Mouse (Mus musculus) neural tube, embryonic 15.5 days (tissue): ENCODE measurements at regions not wholly inside any gene's neighbourhood (a gene's known extent, or its start where the extent isn't known, plus 50 kb on each side); places are given as distances from the start of the nearest gene placed in this dataset.

Experiments
- ATAC-seq: fragments of 200-750 bp; cut with Nextera tagmentation; 2 replicates; pipeline ENCODE4 v1.8.0; 2017; ENCODE audit warnings: mild to moderate bottlenecking, moderate TSS enrichment, moderate library complexity; ENCODE audit not compliant: low FRiP score
- H3K27ac ChIP-seq: fragments of 300-500 bp; sonication (generic); replicated peaks from 2 replicates; pipeline ENCODE4 v1.5.1; 2015; ENCODE audit warnings: mild to moderate bottlenecking, inconsistent platforms
- H3K27me3 ChIP-seq: fragments of 300-500 bp; sonication (generic); replicated peaks from 2 replicates; pipeline ENCODE4 v1.6.1; 2015; ENCODE audit warnings: inconsistent platforms
- H3K36me3 ChIP-seq: fragments of 300-500 bp; sonication (generic); 2 replicates; pipeline ENCODE4 v1.6.1; 2015; ENCODE audit warnings: inconsistent platforms
- H3K4me1 ChIP-seq: fragments of 300-500 bp; sonication (generic); 2 replicates; pipeline ENCODE4 v1.6.1; 2015; ENCODE audit warnings: inconsistent platforms
- H3K4me2 ChIP-seq: fragments of 300-500 bp; sonication (generic); 2 replicates; pipeline ENCODE4 v1.6.1; 2015; ENCODE audit warnings: inconsistent platforms, mild to moderate bottlenecking, moderate library complexity
- H3K4me3 ChIP-seq: fragments of 300-500 bp; sonication (generic); replicated peaks from 2 replicates; pipeline ENCODE4 v1.5.1; 2015; ENCODE audit warnings: mild to moderate bottlenecking, inconsistent platforms
- H3K9ac ChIP-seq: fragments of 300-500 bp; sonication (generic); replicated peaks from 2 replicates; pipeline ENCODE4 v1.6.1; 2015; ENCODE audit warnings: mild to moderate bottlenecking, inconsistent platforms
- H3K9me3 ChIP-seq: fragments of 300-500 bp; sonication (generic); replicated peaks from 2 replicates; pipeline ENCODE4 v1.6.1; 2016; ENCODE audit warnings: inconsistent platforms
- WGBS: fragments of 180-500 bp; shearing (Covaris S2); methylation state at CpG from one replicate; pipeline ENCODE4 v1.1.7; 2015; ENCODE audit warnings: mixed read lengths; 5-methylcytosine and 5-hydroxymethylcytosine counted together

- Histone ChIP-seq H3K27me3 (no peaks in the 10 kb centered on the region), H3K4me3 (no peak overlapping the region), H3K4me1 (no peaks in the 10 kb centered on the region), H3K4me2 (no peak overlapping the region), H3K36me3 (no peaks in the 10 kb centered on the region), H3K9ac (no peak overlapping the region), H3K9me3 (no peaks in the 10 kb centered on the region), H3K27ac (no peak overlapping the region)
- ATAC-seq = no peak
- WGBS = 76% methylated on average over 5 of the region's 5 CpGs
Observed at GRCm38 (mm10) chr10:22997571-22997970, 177.6 kb upstream of the Tcf21 start.

DNA sequence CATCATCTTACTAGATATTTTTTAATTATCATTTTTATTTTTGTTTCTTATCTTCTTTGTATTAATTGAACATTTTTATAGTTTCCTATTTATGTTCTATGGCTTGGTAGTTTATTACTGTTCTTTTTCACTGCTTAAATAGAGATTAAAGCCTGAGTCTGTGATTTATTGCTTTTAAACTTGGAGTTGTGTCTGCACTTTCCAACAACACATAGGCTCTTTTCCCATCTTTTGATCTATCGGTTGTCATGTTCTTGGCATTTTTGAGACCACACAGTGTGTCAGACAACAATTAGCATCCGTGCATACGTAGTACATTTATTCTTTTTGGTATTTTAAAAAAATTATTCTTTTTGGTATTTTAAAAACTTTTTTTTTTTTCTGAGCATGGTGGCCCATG is 173.2 kb upstream of the Tcf21 start:
- no peak for ATAC-seq
- Histone ChIP-seq H3K4me3 (no peak overlapping the region), H3K9ac (no peak overlapping the region), H3K27me3 (no peaks in the 10 kb centered on the region), H3K9me3 (no peaks in the 10 kb centered on the region), H3K36me3 (no peaks in the 10 kb centered on the region), H3K4me2 (no peak overlapping the region), H3K27ac (no peak overlapping the region), H3K4me1 (no peaks in the 10 kb centered on the region)
- 94% methylated on average over 3 of the region's 3 CpGs for WGBS

DNA sequence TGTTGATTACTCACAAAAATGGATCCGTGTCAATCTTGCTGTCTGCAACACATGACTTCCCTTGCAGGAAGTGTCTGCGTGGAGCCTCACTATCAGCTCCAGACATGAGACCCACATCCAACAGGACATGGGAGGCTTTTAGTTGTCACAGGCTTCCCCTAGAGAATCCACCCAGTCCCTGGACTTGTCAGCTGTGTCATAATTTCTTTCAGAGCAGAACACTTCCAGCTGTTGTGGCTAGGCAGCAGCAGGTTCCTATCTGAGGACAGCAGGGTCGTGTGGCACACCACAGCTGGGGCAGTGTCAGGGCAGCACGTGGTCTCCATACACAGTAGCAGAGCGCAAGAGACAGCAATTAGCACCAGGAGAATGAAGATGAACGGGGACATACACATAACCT is 161.8 kb upstream of the Tcf21 start:
- ATAC-seq = no peak
- 79% methylated on average over 6 of the region's 6 CpGs for WGBS

GRCm38 (mm10) chr10:22978442-22978841 is 158.5 kb upstream of the Tcf21 start:
- Histone ChIP-seq H3K36me3 (no peaks in the 10 kb centered on the region), H3K27me3 (no peaks in the 10 kb centered on the region), H3K27ac (no peak overlapping the region), H3K9ac (no peak overlapping the region), H3K4me3 (no peak overlapping the region), H3K9me3 (no peaks in the 10 kb centered on the region), H3K4me2 (no peak overlapping the region), H3K4me1 (no peaks in the 10 kb centered on the region)
- no peak for ATAC-seq
- WGBS = 88% methylated on average over 7 of the region's 7 CpGs

More for the DNA sequence above, 161.8 kb upstream of the Tcf21 start:
- H3K9me3 ChIP-seq = no peaks in the 10 kb centered on the region
- no peaks in the 10 kb centered on the region for H3K27me3 ChIP-seq
- no peak overlapping the region for H3K4me2 ChIP-seq
- H3K4me3 ChIP-seq = no peak overlapping the region
- no peaks in the 10 kb centered on the region for H3K36me3 ChIP-seq
- H3K27ac ChIP-seq = no peak overlapping the region
- no peaks in the 10 kb centered on the region for H3K4me1 ChIP-seq
- no peak overlapping the region for H3K9ac ChIP-seq

GRCm38 (mm10) chr10:22956956-22957355 is 137.0 kb upstream of the Tcf21 start:
- Histone ChIP-seq H3K27me3 (no peaks in the 10 kb centered on the region), H3K36me3 (no peaks in the 10 kb centered on the region), H3K4me2 (no peak overlapping the region), H3K4me3 (no peak overlapping the region), H3K9ac (no peak overlapping the region), H3K9me3 (no peaks in the 10 kb centered on the region), H3K27ac (no peak overlapping the region), H3K4me1 (no peaks in the 10 kb centered on the region)
- 79% methylated on average over 7 of the region's 7 CpGs for WGBS
- no peak for ATAC-seq

DNA sequence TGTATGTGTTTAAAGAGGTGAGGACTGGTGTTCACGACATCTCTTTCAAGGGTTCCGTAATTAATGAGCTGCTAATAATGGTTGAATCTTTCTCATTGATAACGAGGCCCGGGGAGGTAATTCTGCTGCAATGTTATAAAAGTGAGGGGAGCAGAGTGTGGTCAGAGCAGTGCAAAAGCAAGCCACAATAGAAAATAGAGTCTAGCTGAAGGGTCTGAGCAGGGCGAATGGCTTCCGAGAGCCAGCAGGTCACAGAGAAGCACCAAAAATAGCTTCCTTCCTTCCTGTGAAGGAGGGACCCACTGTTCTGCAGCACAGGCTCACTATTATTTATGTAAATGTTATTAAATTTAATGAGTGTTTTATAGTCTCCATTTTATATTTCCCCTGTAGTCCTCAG is 133.3 kb upstream of the Tcf21 start:
- 54% methylated on average over 6 of the region's 6 CpGs for WGBS
- Histone ChIP-seq H3K36me3 (no peaks in the 10 kb centered on the region), H3K9me3 (no peaks in the 10 kb centered on the region), H3K4me3 (no peak overlapping the region), H3K4me1 (no peaks in the 10 kb centered on the region), H3K27ac (no peak overlapping the region), H3K4me2 (no peak overlapping the region), H3K9ac (no peak overlapping the region), H3K27me3 (no peaks in the 10 kb centered on the region)
- no peak for ATAC-seq

GRCm38 (mm10) chr10:22944247-22944646 is 124.3 kb upstream of the Tcf21 start:
- H3K9ac ChIP-seq = no peak overlapping the region
- H3K9me3 ChIP-seq = no peaks in the 10 kb centered on the region
- H3K4me3 ChIP-seq = no peak overlapping the region
- no peak overlapping the region for H3K27ac ChIP-seq
- no peak for ATAC-seq
- H3K27me3 ChIP-seq = no peaks in the 10 kb centered on the region
- no peak overlapping the region for H3K4me2 ChIP-seq
- H3K4me1 ChIP-seq = no peaks in the 10 kb centered on the region
- H3K36me3 ChIP-seq = no peaks in the 10 kb centered on the region
- 100% methylated on average over 1 of the region's 1 CpGs for WGBS

- Histone ChIP-seq H3K9ac (no peak overlapping the region), H3K27me3 (no peaks in the 10 kb centered on the region), H3K27ac (no peak overlapping the region), H3K4me1 (no peaks in the 10 kb centered on the region), H3K9me3 (no peaks in the 10 kb centered on the region), H3K4me3 (no peak overlapping the region), H3K36me3 (no peaks in the 10 kb centered on the region), H3K4me2 (no peak overlapping the region)
- 94% methylated on average over 8 of the region's 8 CpGs for WGBS
- ATAC-seq = no peak
Observed at GRCm38 (mm10) chr10:22927977-22928376, 108.0 kb upstream of the Tcf21 start.

DNA sequence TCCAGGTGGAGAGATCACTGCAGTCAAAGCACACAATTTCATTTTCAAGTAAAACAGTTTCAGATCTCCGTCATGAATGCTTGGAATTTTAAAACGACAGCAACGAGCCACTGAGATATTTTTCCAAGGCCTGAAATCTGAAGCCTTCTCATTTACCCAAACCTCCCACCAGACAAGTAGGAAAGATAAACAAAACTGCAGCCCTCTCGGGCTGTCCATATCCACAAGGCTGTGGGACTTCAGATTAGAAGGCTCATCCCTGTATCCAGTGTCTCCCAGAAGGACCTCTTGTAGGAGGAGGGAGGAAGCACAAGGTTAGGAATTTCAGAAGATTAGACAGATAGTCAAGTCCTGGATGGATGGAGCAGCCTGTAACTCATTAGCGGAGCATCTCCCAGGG is 106.1 kb upstream of the Tcf21 start:
- Histone ChIP-seq H3K27me3 (no peaks in the 10 kb centered on the region), H3K4me1 (no peaks in the 10 kb centered on the region), H3K36me3 (no peaks in the 10 kb centered on the region), H3K27ac (no peak overlapping the region), H3K4me2 (no peak overlapping the region), H3K9ac (no peak overlapping the region), H3K9me3 (no peaks in the 10 kb centered on the region), H3K4me3 (no peak overlapping the region)
- WGBS = 80% methylated on average over 5 of the region's 5 CpGs
- no peak for ATAC-seq

DNA sequence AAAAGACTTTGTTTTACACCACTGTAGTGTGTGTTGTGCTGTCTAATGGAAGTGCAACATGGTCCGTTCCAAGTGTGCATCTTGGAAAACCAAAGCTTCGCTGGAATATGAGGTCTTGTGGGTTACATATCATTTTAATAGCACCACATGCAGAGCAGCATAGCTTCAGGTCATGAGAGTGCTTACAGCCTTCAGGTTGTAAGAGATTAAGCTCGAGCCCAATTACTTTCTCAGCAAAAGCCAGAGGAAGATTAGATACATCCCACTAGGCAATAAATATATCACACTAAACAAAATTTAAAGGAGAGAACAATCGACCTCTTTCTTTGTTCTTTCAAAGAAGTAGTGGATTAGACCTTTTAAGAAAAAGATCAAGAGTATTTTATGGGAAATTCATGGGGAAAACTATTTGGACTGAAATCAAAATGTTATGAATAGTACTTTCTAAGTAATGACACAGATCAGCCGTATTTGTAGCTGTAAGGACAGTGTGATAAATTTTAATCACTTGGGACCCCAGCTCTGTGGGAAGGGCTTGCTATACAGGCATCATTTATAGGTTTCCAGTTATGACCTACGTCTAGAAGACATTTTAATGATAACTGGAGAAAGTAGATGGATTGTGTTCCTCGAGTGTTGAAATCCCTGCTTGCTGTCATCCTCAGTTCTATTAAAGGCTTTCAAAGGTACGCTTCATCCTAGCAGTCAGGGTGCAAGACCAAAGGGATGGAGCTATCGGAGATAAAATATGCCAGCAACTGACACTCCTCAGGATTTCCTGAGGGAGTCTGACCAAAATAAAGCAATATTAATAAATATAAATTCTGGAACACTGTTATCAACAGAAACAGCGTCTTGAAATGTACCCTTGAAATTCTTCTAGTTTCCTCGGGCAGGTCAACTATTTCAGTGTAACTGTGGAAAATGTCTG is 101.3 kb upstream of the Tcf21 start:
- no peak overlapping the region for H3K4me3 ChIP-seq
- no peaks in the 10 kb centered on the region for H3K4me1 ChIP-seq
- no peak overlapping the region for H3K9ac ChIP-seq
- no peaks in the 10 kb centered on the region for H3K9me3 ChIP-seq
- no peaks in the 10 kb centered on the region for H3K36me3 ChIP-seq
- H3K27ac ChIP-seq = no peak overlapping the region
- 57% methylated on average over 11 of the region's 11 CpGs for WGBS
- no peak for ATAC-seq
- H3K27me3 ChIP-seq = no peaks in the 10 kb centered on the region
- H3K4me2 ChIP-seq = no peak overlapping the region

- H3K36me3 ChIP-seq = no peaks in the 10 kb centered on the region
- H3K9ac ChIP-seq = no peak overlapping the region
- no peaks in the 10 kb centered on the region for H3K27me3 ChIP-seq
- no peaks in the 10 kb centered on the region for H3K9me3 ChIP-seq
- no peak overlapping the region for H3K27ac ChIP-seq
- H3K4me1 ChIP-seq = no peaks in the 10 kb centered on the region
- H3K4me2 ChIP-seq = no peak overlapping the region
- ATAC-seq = no peak
- 64% methylated on average over 1 of the region's 1 CpGs for WGBS
- no peak overlapping the region for H3K4me3 ChIP-seq
Observed at GRCm38 (mm10) chr10:22919869-22920268, 99.9 kb upstream of the Tcf21 start.

DNA sequence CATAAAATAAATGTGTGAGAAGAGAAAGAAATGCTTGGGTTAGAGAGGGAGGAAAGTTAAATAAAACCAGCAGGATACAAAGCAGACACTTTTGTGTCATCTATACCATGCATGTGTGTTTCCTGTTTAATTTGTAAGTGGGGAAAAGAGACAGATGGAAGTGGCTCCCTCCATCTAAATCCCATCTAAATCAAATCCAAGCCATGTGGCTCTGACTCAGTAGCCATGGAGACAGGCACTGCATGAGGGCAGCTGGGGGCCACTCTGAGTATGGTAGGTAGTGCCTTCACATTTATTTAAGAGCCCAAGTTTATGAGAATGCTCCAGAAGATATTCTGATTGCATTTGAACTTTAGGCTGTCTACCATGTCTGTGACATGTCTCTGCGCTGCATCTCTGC is 97.8 kb upstream of the Tcf21 start:
- H3K27me3 ChIP-seq = no peaks in the 10 kb centered on the region
- 96% methylated on average over 1 of the region's 1 CpGs for WGBS
- H3K9me3 ChIP-seq = no peaks in the 10 kb centered on the region
- no peak for ATAC-seq
- no peak overlapping the region for H3K9ac ChIP-seq
- H3K36me3 ChIP-seq = no peaks in the 10 kb centered on the region
- no peak overlapping the region for H3K4me3 ChIP-seq
- no peak overlapping the region for H3K4me2 ChIP-seq
- no peaks in the 10 kb centered on the region for H3K4me1 ChIP-seq
- H3K27ac ChIP-seq = no peak overlapping the region
